ENCODE assay signal across 12 mouse cellular contexts in genomic region chr7:110740188-110740587, GRCm38 (mm10). TPM values are rescaled to one million over a fixed set of nuclear protein-coding genes. Genes with fewer than 3 reads are reported as not detected.
DNase-seq lines count a peak whose midpoint lies in the region; ATAC-seq and TF ChIP-seq lines count a peak whose summit lies in the region.
"Had no signal": no experiment of that assay in that cellular context is flagged by ENCODE, and none has a peak within 500 bp of the region (broad histone marks: within the 10 kb centered on the region; RNA-seq: fewer than 3 reads in every experiment).

No protein-coding gene starts in this region.

- no peaks in the 10 kb centered on the region for H3K27me3 ChIP-seq in forebrain, embryonic 13.5 days
- H3K27me3 ChIP-seq in intestine, postnatal 0 days (replicated peaks; ENCODE audit: control insufficient read depth, insufficient read depth, low read length): no peaks in the 10 kb centered on the region
- H3K27me3 ChIP-seq: heart, embryonic 15.5 days had no signal

- TF ChIP-seq CTCF in layer of hippocampus, adult 2 months (conservative IDR thresholded peaks at IDR 0.05): no peak
- TF ChIP-seq CTCF in intestine, postnatal 0 days (IDR thresholded peaks at IDR 0.05; ENCODE audit: low read depth): no peak

- H3K36me3 ChIP-seq in forebrain, embryonic 13.5 days (ENCODE audit: poor library complexity, severe bottlenecking): no peaks in the 10 kb centered on the region
- no peaks in the 10 kb centered on the region for H3K36me3 ChIP-seq in intestine, postnatal 0 days (ENCODE audit: control insufficient read depth, insufficient read depth)
- H3K36me3 ChIP-seq: heart, embryonic 15.5 days had no signal

- H3K4me3 ChIP-seq in layer of hippocampus, adult 2 months: no peak overlapping the region
- no peak overlapping the region for H3K4me3 ChIP-seq in forebrain, embryonic 13.5 days
- H3K4me3 ChIP-seq in intestine, postnatal 0 days (ENCODE audit: low read depth, low read length): no peak overlapping the region
- H3K4me3 ChIP-seq: heart, embryonic 15.5 days had no signal

- H3K9ac ChIP-seq in forebrain, embryonic 13.5 days: no peak overlapping the region
- H3K9ac ChIP-seq in intestine, postnatal 0 days (ENCODE audit: low read depth, low read length): no peak overlapping the region
- H3K9ac ChIP-seq: heart, embryonic 15.5 days; liver, embryonic 14.5 days had no signal

- 29% methylated on average over 2 of the region's 2 CpGs for WGBS in forebrain, embryonic 13.5 days
- 64% methylated on average over 2 of the region's 2 CpGs for WGBS in intestine, postnatal 0 days

- no peaks in the 10 kb centered on the region for H3K9me3 ChIP-seq in forebrain, embryonic 13.5 days (replicated peaks)
- no peaks in the 10 kb centered on the region for H3K9me3 ChIP-seq in intestine, postnatal 0 days (ENCODE audit: control insufficient read depth)
- H3K9me3 ChIP-seq: heart, embryonic 15.5 days had no signal

- peak; percentile 76 for ATAC-seq in forebrain, embryonic 13.5 days
- ATAC-seq in intestine, postnatal 0 days: no peak

- H3K4me1 ChIP-seq in forebrain, embryonic 13.5 days: peaks cover 17% of the 10 kb centered on the region
- H3K4me1 ChIP-seq in intestine, postnatal 0 days (replicated peaks; ENCODE audit: control insufficient read depth, insufficient read depth, low read length): no peaks in the 10 kb centered on the region

- H3K27ac ChIP-seq in layer of hippocampus, adult 2 months: peak overlapping the region; percentile 36; the same call in 1 of the 2 replicates
- no peak overlapping the region for H3K27ac ChIP-seq in forebrain, embryonic 13.5 days
- no peak overlapping the region for H3K27ac ChIP-seq in intestine, postnatal 0 days (ENCODE audit: low read depth, low read length)
- H3K27ac ChIP-seq: heart, embryonic 15.5 days; liver, embryonic 14.5 days had no signal

- no peak overlapping the region for H3K4me2 ChIP-seq in forebrain, embryonic 13.5 days
- H3K4me2 ChIP-seq in intestine, postnatal 0 days (replicated peaks; ENCODE audit: low read depth): no peak overlapping the region
- H3K4me2 ChIP-seq: heart, embryonic 15.5 days had no signal

- DNase-seq in layer of hippocampus, adult 2 months (ENCODE audit: low spot score in 2 of 2): no peak
- DNase-seq in layer of hippocampus, postnatal 10 days (ENCODE audit: low spot score in 2 of 2): no peak
- DNase-seq in adipocyte (ENCODE audit: low spot score): peak; percentile 70
- peak; percentile 13 for DNase-seq in mesoderm, embryonic 11.5 days (ENCODE audit: low read depth, low spot score)
- DNase-seq in left cerebral cortex, adult 11 months (ENCODE audit: low spot score): no peak
- no peak for DNase-seq in cerebellum, adult 9-11 months
- DNase-seq: kidney, adult 8-10 months; layer of hippocampus, postnatal 36 days had no signal

RNA-seq across cellular contexts. Expression of gene Ampd3, which starts 27.8 kb away (rescaled TPM):
- 10 to 100 TPM; 20.8 to 25.1 TPM for total RNA-seq in layer of hippocampus, adult 2 months (2021)
- total RNA-seq in layer of hippocampus, postnatal 10 days (2021): 10 to 100 TPM; 25.7 to 27.0 TPM
- polyA plus RNA-seq in forebrain, embryonic 13.5 days (2015; fragmentation: Nextera tagmentation; extraction: Ambion mirVana): 1.5 TPM in 2 replicates
- 7.0 and 7.4 TPM in 2 replicates for polyA plus RNA-seq in intestine, postnatal 0 days (2015; fragmentation: Nextera tagmentation; extraction: Ambion mirVana)

Comparison
In these comparisons a context has a peak if more than half of its experiments do, and no peak if none do; other contexts are left out.
1. DNase-seq: peak in adipocyte (single experiment) and mesoderm, embryonic 11.5 days (single experiment); none in layer of hippocampus, adult 2 months (0 of 2), layer of hippocampus, postnatal 10 days (0 of 2), left cerebral cortex, adult 11 months (single experiment) and cerebellum, adult 9-11 months (single experiment).